Mouse (Mus musculus): ENCODE results near the gene Nhej1. TPM values are rescaled to one million over a fixed set of nuclear protein-coding genes. Genes with fewer than 3 reads are reported as not detected.

The Nhej1 gene
- polyA plus RNA-seq, 1 experiment, result 4.5 TPM

DNA sequence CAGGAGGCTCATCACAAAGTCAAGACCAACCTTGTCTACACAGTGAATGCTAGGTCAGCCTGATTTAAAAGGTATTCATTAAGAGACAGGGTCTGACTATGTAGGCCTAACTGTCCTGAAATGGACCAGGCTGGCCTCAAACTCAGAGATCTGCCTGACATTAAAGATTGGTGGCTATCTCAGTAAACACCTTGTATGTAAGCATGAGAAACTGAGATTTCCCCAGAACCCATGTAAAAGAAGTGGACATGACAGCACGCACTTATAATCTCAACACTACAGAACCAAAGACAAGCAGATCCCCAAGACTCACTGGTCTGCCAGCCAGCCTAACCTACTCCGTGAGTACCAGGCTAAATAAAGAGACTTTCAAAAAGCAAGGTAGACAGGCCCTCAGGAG lies 13.4 kb upstream of the Nhej1 start:
- TF ChIP-seq MYOD1 (IDR thresholded peaks at IDR 0.05; ENCODE audit: control insufficient read depth in 1 of 3, insufficient read length in 2 of 3, low read depth in 2 of 3), result no peak
- Histone ChIP-seq H3K79me2 (ENCODE audit: control insufficient read depth, insufficient read depth) (no peaks in the 10 kb centered on the region), H3K4me3 (no peak overlapping the region), H3K36me3 (ENCODE audit: control insufficient read depth, insufficient read depth) (peaks cover 22% of the 10 kb centered on the region), H3K4me2 (ENCODE audit: low read depth) (no peak overlapping the region), H3ac (ENCODE audit: control insufficient read depth, insufficient read length) (no peak overlapping the region), H3K27me3 (ENCODE audit: control insufficient read depth, insufficient read depth, insufficient read length) (no peaks in the 10 kb centered on the region)

GRCm38 (mm10) chr1:75136730-75137129 lies 11.7 kb upstream of the Nhej1 start:
- H3K36me3 ChIP-seq (ENCODE audit: control insufficient read depth, insufficient read depth), result peaks cover 22% of the 10 kb centered on the region

GRCm38 (mm10) chr1:75136293-75136692 lies 11.3 kb upstream of the Nhej1 start:
- no peak overlapping the region for H3ac ChIP-seq (ENCODE audit: control insufficient read depth, insufficient read length)
- no peak overlapping the region for H3K4me2 ChIP-seq (ENCODE audit: low read depth)
- no peak overlapping the region for H3K4me3 ChIP-seq
- TF ChIP-seq TCF12 (IDR thresholded peaks at IDR 0.05; ENCODE audit: insufficient read depth, poor library complexity, severe bottlenecking) (no peak), E2F4 (IDR thresholded peaks at IDR 0.05; ENCODE audit: insufficient read depth) (no peak), CEBPB (IDR thresholded peaks at IDR 0.05; ENCODE audit: insufficient read depth, poor library complexity, severe bottlenecking) (no peak), MAX (IDR thresholded peaks at IDR 0.05; ENCODE audit: low read depth) (no peak), TCF3 (IDR thresholded peaks at IDR 0.05; ENCODE audit: insufficient read length, low read depth) (no peak), SRF (IDR thresholded peaks at IDR 0.05; ENCODE audit: control insufficient read depth, insufficient read length, low read depth) (no peak), MYOD1 (IDR thresholded peaks at IDR 0.05; ENCODE audit: control insufficient read depth in 1 of 3, insufficient read length in 2 of 3, low read depth in 2 of 3) (no peak), REST (IDR thresholded peaks at IDR 0.05; ENCODE audit: insufficient read depth, insufficient read length) (no peak), POLR2AphosphoS2 (IDR thresholded peaks at IDR 0.05; ENCODE audit: insufficient read length, low read depth) (no peak), USF1 (IDR thresholded peaks at IDR 0.05; ENCODE audit: low read depth) (no peak), POLR2A (IDR thresholded peaks at IDR 0.05; ENCODE audit: insufficient read length, low read depth) (no peak), MYOG (IDR thresholded peaks at IDR 0.05; ENCODE audit: control insufficient read depth in 1 of 3, insufficient read depth in 1 of 3, insufficient read length in 2 of 3, low read depth in 2 of 3) (no peak)
- peaks cover 22% of the 10 kb centered on the region for H3K36me3 ChIP-seq (ENCODE audit: control insufficient read depth, insufficient read depth)
- H3K79me2 ChIP-seq (ENCODE audit: control insufficient read depth, insufficient read depth), result no peaks in the 10 kb centered on the region
- H3K27me3 ChIP-seq (ENCODE audit: control insufficient read depth, insufficient read depth, insufficient read length), result no peaks in the 10 kb centered on the region

More at GRCm38 (mm10) chr1:75136730-75137129, 11.7 kb upstream of the Nhej1 start:
- TF ChIP-seq POLR2AphosphoS2 (IDR thresholded peaks at IDR 0.05; ENCODE audit: insufficient read length, low read depth), result no peak
- no peak for TF ChIP-seq MAX (IDR thresholded peaks at IDR 0.05; ENCODE audit: low read depth)
- no peak for TF ChIP-seq TCF12 (IDR thresholded peaks at IDR 0.05; ENCODE audit: insufficient read depth, poor library complexity, severe bottlenecking)
- TF ChIP-seq USF1 (IDR thresholded peaks at IDR 0.05; ENCODE audit: low read depth), result no peak
- TF ChIP-seq SRF (IDR thresholded peaks at IDR 0.05; ENCODE audit: control insufficient read depth, insufficient read length, low read depth), result no peak
- TF ChIP-seq E2F4 (IDR thresholded peaks at IDR 0.05; ENCODE audit: insufficient read depth), result no peak
- no peak for TF ChIP-seq REST (IDR thresholded peaks at IDR 0.05; ENCODE audit: insufficient read depth, insufficient read length)
- TF ChIP-seq CEBPB (IDR thresholded peaks at IDR 0.05; ENCODE audit: insufficient read depth, poor library complexity, severe bottlenecking), result no peak
- TF ChIP-seq MYOD1 (IDR thresholded peaks at IDR 0.05; ENCODE audit: control insufficient read depth in 1 of 3, insufficient read length in 2 of 3, low read depth in 2 of 3), result no peak
- no peak for TF ChIP-seq TCF3 (IDR thresholded peaks at IDR 0.05; ENCODE audit: insufficient read length, low read depth)
- TF ChIP-seq POLR2A (IDR thresholded peaks at IDR 0.05; ENCODE audit: insufficient read length, low read depth), result no peak
- no peak for TF ChIP-seq MYOG (IDR thresholded peaks at IDR 0.05; ENCODE audit: control insufficient read depth in 1 of 3, insufficient read depth in 1 of 3, insufficient read length in 2 of 3, low read depth in 2 of 3)
- H3K27me3 ChIP-seq (ENCODE audit: control insufficient read depth, insufficient read depth, insufficient read length), result no peaks in the 10 kb centered on the region
- no peak overlapping the region for H3ac ChIP-seq (ENCODE audit: control insufficient read depth, insufficient read length)
- H3K79me2 ChIP-seq (ENCODE audit: control insufficient read depth, insufficient read depth), result no peaks in the 10 kb centered on the region
- no peak overlapping the region for H3K4me2 ChIP-seq (ENCODE audit: low read depth)
- H3K4me3 ChIP-seq, result no peak overlapping the region

GRCm38 (mm10) chr1:75133421-75134207 lies 8.6 kb upstream of the Nhej1 start, which contains the start of gene Slc23a3:
TSS of gene Slc23a3 (minus strand) at chr1:75133890.
- Histone ChIP-seq H3K36me3 (ENCODE audit: control insufficient read depth, insufficient read depth) (peaks cover 11% of the 10 kb centered on the region), H3K4me3 (no peak within 1 kb of the TSS), H3K27me3 (ENCODE audit: control insufficient read depth, insufficient read depth, insufficient read length) (no peaks in the 10 kb centered on the region), H3K79me2 (ENCODE audit: control insufficient read depth, insufficient read depth) (no peaks in the 10 kb centered on the region), H3K4me2 (ENCODE audit: low read depth) (no peak within 1 kb of the TSS), H3ac (ENCODE audit: control insufficient read depth, insufficient read length) (no peak within 1 kb of the TSS)
- TF ChIP-seq REST (IDR thresholded peaks at IDR 0.05; ENCODE audit: insufficient read depth, insufficient read length), result no peak
- TF ChIP-seq CEBPB (IDR thresholded peaks at IDR 0.05; ENCODE audit: insufficient read depth, poor library complexity, severe bottlenecking), result no peak
- TF ChIP-seq POLR2A (IDR thresholded peaks at IDR 0.05; ENCODE audit: insufficient read length, low read depth), result no peak
- TF ChIP-seq MAX (IDR thresholded peaks at IDR 0.05; ENCODE audit: low read depth), result no peak
- no peak for TF ChIP-seq USF1 (IDR thresholded peaks at IDR 0.05; ENCODE audit: low read depth)
- no peak for TF ChIP-seq MYOG (IDR thresholded peaks at IDR 0.05; ENCODE audit: control insufficient read depth in 1 of 3, insufficient read depth in 1 of 3, insufficient read length in 2 of 3, low read depth in 2 of 3)
- TF ChIP-seq POLR2AphosphoS2 (IDR thresholded peaks at IDR 0.05; ENCODE audit: insufficient read length, low read depth), result no peak
- TF ChIP-seq MYOD1 (IDR thresholded peaks at IDR 0.05; ENCODE audit: control insufficient read depth in 1 of 3, insufficient read length in 2 of 3, low read depth in 2 of 3), result no peak
- no peak for TF ChIP-seq E2F4 (IDR thresholded peaks at IDR 0.05; ENCODE audit: insufficient read depth)
- TF ChIP-seq TCF12 (IDR thresholded peaks at IDR 0.05; ENCODE audit: insufficient read depth, poor library complexity, severe bottlenecking), result no peak
- TF ChIP-seq TCF3 (IDR thresholded peaks at IDR 0.05; ENCODE audit: insufficient read length, low read depth), result no peak
- TF ChIP-seq SRF (IDR thresholded peaks at IDR 0.05; ENCODE audit: control insufficient read depth, insufficient read length, low read depth), result no peak

Measured in myocyte (in vitro differentiated cells).